In the genomic region with DNA sequence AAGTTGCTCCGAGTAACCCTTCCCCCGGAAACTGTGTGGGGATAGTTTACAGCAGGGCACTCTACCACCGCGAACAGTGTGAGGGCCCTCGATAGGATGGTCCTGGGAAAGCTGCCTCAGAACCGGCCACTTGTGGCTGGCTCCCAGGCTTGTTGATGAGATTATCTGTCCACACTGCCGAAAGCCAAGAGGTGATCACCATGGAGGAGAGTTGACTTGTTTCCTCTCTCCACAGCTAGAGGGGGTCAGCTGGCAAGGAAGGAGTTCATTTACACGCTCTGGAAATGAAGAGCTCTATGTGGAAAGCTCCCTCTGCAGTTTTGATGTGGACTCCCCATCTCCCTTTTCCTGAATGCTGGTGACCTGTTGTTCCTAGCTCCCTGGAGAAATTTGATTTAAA, we compare ENCODE assay signal across 12 mouse cellular contexts.
A peak's percentile ranks its signal among the peaks of the same experiment; 100 is the strongest.
DNase-seq lines count a peak whose midpoint lies in the region; ATAC-seq and TF ChIP-seq lines count a peak whose summit lies in the region.
"Had no signal": no experiment of that assay in that cellular context is flagged by ENCODE, and none has a peak within 500 bp of the region (broad histone marks: within the 10 kb centered on the region; RNA-seq: fewer than 3 reads in every experiment).

No protein-coding gene starts in this region.

- H3K4me1 ChIP-seq in liver, embryonic 14.5 days (replicated peaks; ENCODE audit: control insufficient read depth in 2 of 2, insufficient read depth in 2 of 2, low read length in 1 of 2) = peaks cover 4 to 14% of the 10 kb centered on the region in 2 experiments

- H3K36me3 ChIP-seq in liver, embryonic 14.5 days (replicated peaks; ENCODE audit: control insufficient read depth, insufficient read depth, low read depth) = no peaks in the 10 kb centered on the region

- no peaks in the 10 kb centered on the region for H3K27me3 ChIP-seq in liver, embryonic 14.5 days (ENCODE audit: control insufficient read depth, insufficient read depth, low read length)

- peak overlapping the region; percentile 65 for H3K4me2 ChIP-seq in liver, embryonic 14.5 days (ENCODE audit: low read depth)

- peak; percentile 58 for ATAC-seq in liver, embryonic 14.5 days (ENCODE audit: insufficient read depth)
- no peak for ATAC-seq in inflammation-experienced regulatory T-cells, adult 6 months

- DNase-seq in heart, adult 11 months = peak; percentile 85
- DNase-seq in heart, adult 8-10 months (ENCODE audit: low spot score) = no peak
- DNase-seq in 416B (ENCODE audit: low read depth) = peak; percentile 21
- peak; percentile 18 for DNase-seq in ZHBTc4 (ENCODE audit: low read depth, low spot score)
- peak in 1 of 3 experiments; percentile 35 for DNase-seq in liver, embryonic 14.5 days (ENCODE audit: low read depth in 3 of 3, low spot score in 3 of 3)
- no peak for DNase-seq in left cerebral cortex, adult 9 months (ENCODE audit: low spot score in 2 of 2)
- DNase-seq in cerebellum, adult 18-20 months = no peak
- DNase-seq: adrenal gland, postnatal 25 days; kidney, adult 8-10 months; thymus, adult 18-20 months had no signal

- no peak overlapping the region for H3K9ac ChIP-seq in liver, embryonic 14.5 days (replicated peaks)

- 43% methylated on average over 8 of the region's 8 CpGs for WGBS in liver, embryonic 14.5 days (ENCODE audit: insufficient replicate concordance)

- no peak overlapping the region for H3K4me3 ChIP-seq in liver, embryonic 14.5 days (ENCODE audit: insufficient read depth in 1 of 2, low read depth in 2 of 2, low read length in 2 of 2)
- H3K4me3 ChIP-seq: heart, adult 2 months had no signal

- no peak for TF ChIP-seq EP300 in liver, embryonic 14.5 days (IDR thresholded peaks at IDR 0.05; ENCODE audit: low read depth)

- no peaks in the 10 kb centered on the region for H3K9me3 ChIP-seq in liver, embryonic 14.5 days (ENCODE audit: control insufficient read depth, low read length)

- no peak overlapping the region for H3K27ac ChIP-seq in liver, embryonic 14.5 days
- H3K27ac ChIP-seq: heart, adult 2 months had no signal

- peak; percentile 49 for TF ChIP-seq CTCF in liver, embryonic 14.5 days (IDR thresholded peaks at IDR 0.05; ENCODE audit: low read depth)

Comparison
In these comparisons a context has a peak if more than half of its experiments do, and no peak if none do; other contexts are left out.
1. DNase-seq: peak in heart, adult 11 months (single experiment), 416B (single experiment) and ZHBTc4 (single experiment); none in heart, adult 8-10 months (single experiment), left cerebral cortex, adult 9 months (0 of 2) and cerebellum, adult 18-20 months (0 of 2).